Mouse (Mus musculus) c-Kit-negative CD71-positive TER-119-positive erythroid progenitor cells, embryonic 14.5 days (primary cell): ENCODE results near the gene Ttc29.

Experiments used
- DNase-seq: peaks from one replicate; pipeline ENCODE4 v3.0.0-alpha.2; 2013; ENCODE audit warnings: low read depth, low spot score

Gene Ttc29

GRCm38 (mm10) chr8:78278598-78278997 lies 65.5 kb downstream of the Ttc29 start:
- DNase-seq, result no peak

GRCm38 (mm10) chr8:78284805-78285204 lies 71.7 kb downstream of the Ttc29 start:
- DNase-seq, result no peak

- no peak for DNase-seq
Measured at GRCm38 (mm10) chr8:78285366-78285765, 72.3 kb downstream of the Ttc29 start.

- no peak for DNase-seq
Measured at GRCm38 (mm10) chr8:78289374-78289971, 76.4 kb downstream of the Ttc29 start.

GRCm38 (mm10) chr8:78290274-78290673 lies 77.2 kb downstream of the Ttc29 start:
- no peak for DNase-seq

- DNase-seq, result no peak
Measured at GRCm38 (mm10) chr8:78295494-78295893, 82.4 kb downstream of the Ttc29 start.

GRCm38 (mm10) chr8:78303579-78303978 lies 90.5 kb downstream of the Ttc29 start:
- DNase-seq, result no peak

GRCm38 (mm10) chr8:78306604-78307003 lies 93.5 kb downstream of the Ttc29 start:
- DNase-seq, result no peak

GRCm38 (mm10) chr8:78307131-78307530 lies 94.0 kb downstream of the Ttc29 start:
- DNase-seq, result no peak

- no peak for DNase-seq
Measured at GRCm38 (mm10) chr8:78309539-78309938, 96.4 kb downstream of the Ttc29 start.

GRCm38 (mm10) chr8:78315576-78315975 lies 102.5 kb downstream of the Ttc29 start:
- DNase-seq, result no peak

- DNase-seq, result no peak
Measured at GRCm38 (mm10) chr8:78317666-78318065, 104.6 kb downstream of the Ttc29 start.

- no peak for DNase-seq
Measured at GRCm38 (mm10) chr8:78323391-78323790, 110.3 kb downstream of the Ttc29 start.

GRCm38 (mm10) chr8:78340689-78341529 lies 127.8 kb downstream of the Ttc29 start:
- no peak for DNase-seq

- no peak for DNase-seq
Measured at GRCm38 (mm10) chr8:78342151-78342550, 129.1 kb downstream of the Ttc29 start.

- no peak for DNase-seq
Measured at GRCm38 (mm10) chr8:78344006-78344405, 130.9 kb downstream of the Ttc29 start.

GRCm38 (mm10) chr8:78345705-78346104 lies 132.6 kb downstream of the Ttc29 start:
- DNase-seq, result no peak

GRCm38 (mm10) chr8:78346131-78346621 lies 133.1 kb downstream of the Ttc29 start:
- no peak for DNase-seq

- no peak for DNase-seq
Measured at GRCm38 (mm10) chr8:78353902-78354301, 140.8 kb downstream of the Ttc29 start.

GRCm38 (mm10) chr8:78354801-78355200 lies 141.7 kb downstream of the Ttc29 start:
- no peak for DNase-seq

GRCm38 (mm10) chr8:78390756-78391155 lies 177.7 kb downstream of the Ttc29 start:
- no peak for DNase-seq

GRCm38 (mm10) chr8:78419272-78419671 lies 206.2 kb downstream of the Ttc29 start:
- no peak for DNase-seq

GRCm38 (mm10) chr8:78420101-78420503 lies 207.0 kb downstream of the Ttc29 start:
- no peak for DNase-seq
